Mouse (Mus musculus): ENCODE measurements around the gene Jam2.

Jam2 gene

DNA sequence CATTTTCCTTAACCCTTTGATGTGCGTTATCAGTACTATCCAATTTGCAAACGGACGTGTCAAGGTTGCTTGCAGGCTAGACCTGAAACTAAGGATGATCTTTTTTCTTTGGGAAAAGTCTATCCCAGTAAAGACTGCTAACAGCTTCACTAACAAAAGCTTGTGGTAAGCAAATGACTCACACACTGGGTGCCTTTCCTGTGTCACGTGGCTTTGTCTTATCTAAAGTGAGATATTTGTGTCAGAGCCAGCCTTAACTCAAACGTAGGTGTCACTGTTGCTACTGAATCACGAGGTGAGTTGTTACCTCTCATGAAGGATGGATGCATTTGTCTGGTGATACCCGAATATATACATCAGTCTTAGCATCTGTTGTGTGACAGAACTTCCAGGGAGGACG, 90.7 kb downstream of the Jam2 start:
- no peak for DNase-seq

DNA sequence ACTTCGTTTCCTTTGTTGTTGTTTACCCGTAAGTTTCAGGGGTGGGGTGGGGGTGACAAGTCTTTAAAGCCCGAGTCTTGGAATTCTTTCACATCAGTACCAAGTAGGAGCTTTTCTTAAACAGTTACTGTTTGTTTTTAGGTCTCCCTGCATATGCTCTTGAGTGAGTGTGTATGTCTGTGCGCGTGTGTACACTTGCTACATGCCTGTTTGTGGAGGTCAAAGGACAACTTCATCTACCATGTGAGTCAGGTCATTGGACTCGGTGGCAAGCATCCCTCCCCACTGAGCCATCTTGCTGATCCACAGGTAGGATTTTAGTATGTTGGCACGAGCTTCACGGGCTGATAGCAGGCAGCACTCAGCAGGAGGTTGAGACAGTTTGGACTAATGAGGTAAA, 99.9 kb downstream of the Jam2 start:
- no peak for DNase-seq

- DNase-seq = peak; percentile 46 to 54
Observed at GRCm38 (mm10) chr16:84875012-84875717, 101.2 kb downstream of the Jam2 start.

All from cerebellum, postnatal 10 days (tissue).